Mouse (Mus musculus): Measurements from ENCODE around the gene Mybpc2. TPM values are rescaled to one million over a fixed set of nuclear protein-coding genes. Genes with fewer than 3 reads are reported as not detected.

The Mybpc2 gene
- polyA plus RNA-seq, 1 experiment from 2014 or later: 0.19 TPM

DNA sequence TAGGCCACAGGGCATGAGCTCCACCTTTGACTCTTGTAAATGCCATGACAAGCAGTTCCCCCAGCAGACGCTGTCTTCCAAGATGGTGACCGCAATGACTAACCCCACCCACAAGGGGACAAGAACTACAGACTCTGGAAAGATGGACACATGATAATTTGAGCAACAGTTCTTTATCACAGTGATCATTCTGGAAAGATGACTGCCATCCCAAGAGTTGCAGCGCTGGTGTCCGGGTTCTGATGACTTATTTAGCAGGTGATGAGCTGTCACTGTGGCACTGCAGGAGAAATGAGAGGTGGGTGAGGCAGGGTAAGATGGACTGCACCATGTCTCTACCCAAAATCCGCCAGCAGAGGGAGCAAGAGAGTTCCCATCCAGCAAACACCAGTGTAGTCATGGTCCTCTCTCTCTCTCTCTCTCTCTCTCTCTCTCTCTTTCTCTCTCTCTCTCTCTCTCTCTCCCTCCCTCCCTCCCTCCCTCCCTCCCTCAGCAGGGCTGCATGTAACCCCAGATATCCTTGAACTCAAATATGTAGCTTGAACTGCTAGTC lies 22.8 kb downstream of the Mybpc2 start:
- H3K27me3 ChIP-seq (replicated peaks): no peaks in the 10 kb centered on the region
- H3K9me3 ChIP-seq: no peaks in the 10 kb centered on the region
- H3K4me1 ChIP-seq: peaks cover 7% of the 10 kb centered on the region
- WGBS: 37% methylated on average over 5 of the region's 5 CpGs
- H3K27ac ChIP-seq: no peak overlapping the region
- H3K36me3 ChIP-seq (replicated peaks): no peaks in the 10 kb centered on the region
- H3K9ac ChIP-seq: no peak overlapping the region
- H3K4me3 ChIP-seq: no peak overlapping the region
- peak; percentile 48; the same call in 1 of the 2 replicates for ATAC-seq (replicated peaks)
- no peak overlapping the region for H3K4me2 ChIP-seq

- H3K4me2 ChIP-seq: no peak overlapping the region
- ATAC-seq (replicated peaks): no peak
- no peak overlapping the region for H3K4me3 ChIP-seq
- no peaks in the 10 kb centered on the region for H3K9me3 ChIP-seq
- H3K27ac ChIP-seq: no peak overlapping the region
- no peaks in the 10 kb centered on the region for H3K27me3 ChIP-seq (replicated peaks)
- no peaks in the 10 kb centered on the region for H3K36me3 ChIP-seq (replicated peaks)
- peaks cover 15% of the 10 kb centered on the region for H3K4me1 ChIP-seq
- H3K9ac ChIP-seq: no peak overlapping the region
- 53% methylated on average over 20 of the region's 20 CpGs for WGBS
Observed at GRCm38 (mm10) chr7:44500046-44500445, 24.4 kb downstream of the Mybpc2 start.

- Histone ChIP-seq H3K4me3 (no peak overlapping the region), H3K36me3 (replicated peaks) (no peaks in the 10 kb centered on the region; the same call in 1 of the 2 replicates), H3K9me3 (no peaks in the 10 kb centered on the region), H3K4me2 (no peak overlapping the region), H3K27ac (no peak overlapping the region), H3K27me3 (replicated peaks) (no peaks in the 10 kb centered on the region), H3K9ac (no peak overlapping the region), H3K4me1 (peaks cover 24% of the 10 kb centered on the region)
- 69% methylated on average over 1 of the region's 1 CpGs for WGBS
- no peak for ATAC-seq (replicated peaks)
Observed at GRCm38 (mm10) chr7:44498922-44499321, 25.5 kb downstream of the Mybpc2 start.

GRCm38 (mm10) chr7:44497361-44498055 lies 26.9 kb downstream of the Mybpc2 start:
- H3K4me2 ChIP-seq: peak overlapping the region; percentile 74
- peaks cover 27% of the 10 kb centered on the region for H3K4me1 ChIP-seq
- peaks cover 5% of the 10 kb centered on the region; the same call in 1 of the 2 replicates for H3K36me3 ChIP-seq (replicated peaks)
- H3K27me3 ChIP-seq (replicated peaks): no peaks in the 10 kb centered on the region
- no peak for ATAC-seq (replicated peaks)
- WGBS: 85% methylated on average over 10 of the region's 10 CpGs
- peak overlapping the region; percentile 87 for H3K4me3 ChIP-seq
- no peak overlapping the region for H3K27ac ChIP-seq
- peak overlapping the region; percentile 94 for H3K9ac ChIP-seq
- H3K9me3 ChIP-seq: no peaks in the 10 kb centered on the region

DNA sequence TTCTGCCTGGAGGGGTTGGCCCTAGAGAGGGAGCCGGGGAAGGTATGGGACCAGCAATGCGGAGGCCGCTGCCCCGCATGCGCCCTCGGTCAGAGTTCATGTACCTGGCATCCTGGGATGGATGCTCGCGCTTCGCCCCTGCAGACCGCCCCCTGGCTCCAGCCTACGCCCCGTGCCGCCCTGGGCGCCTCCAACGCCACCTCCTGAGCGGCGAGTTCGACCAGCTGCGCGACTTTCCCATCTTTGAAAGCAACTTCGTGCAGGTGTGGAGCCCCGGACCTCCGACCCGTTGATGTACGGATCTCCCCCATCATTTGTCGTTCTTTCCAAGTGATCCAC lies 27.7 kb downstream of the Mybpc2 start:
- H3K27ac ChIP-seq: peak overlapping the region; percentile 99
- H3K9ac ChIP-seq: peak overlapping the region; percentile 94
- H3K36me3 ChIP-seq (replicated peaks): peaks cover 12% of the 10 kb centered on the region
- WGBS: under 1% methylated on average over 26 of the region's 26 CpGs
- peak overlapping the region; percentile 87 for H3K4me3 ChIP-seq
- no peak for ATAC-seq (replicated peaks)
- H3K9me3 ChIP-seq: no peaks in the 10 kb centered on the region
- peaks cover 27% of the 10 kb centered on the region for H3K4me1 ChIP-seq
- peak overlapping the region; percentile 74 for H3K4me2 ChIP-seq
- no peaks in the 10 kb centered on the region for H3K27me3 ChIP-seq (replicated peaks)

DNA sequence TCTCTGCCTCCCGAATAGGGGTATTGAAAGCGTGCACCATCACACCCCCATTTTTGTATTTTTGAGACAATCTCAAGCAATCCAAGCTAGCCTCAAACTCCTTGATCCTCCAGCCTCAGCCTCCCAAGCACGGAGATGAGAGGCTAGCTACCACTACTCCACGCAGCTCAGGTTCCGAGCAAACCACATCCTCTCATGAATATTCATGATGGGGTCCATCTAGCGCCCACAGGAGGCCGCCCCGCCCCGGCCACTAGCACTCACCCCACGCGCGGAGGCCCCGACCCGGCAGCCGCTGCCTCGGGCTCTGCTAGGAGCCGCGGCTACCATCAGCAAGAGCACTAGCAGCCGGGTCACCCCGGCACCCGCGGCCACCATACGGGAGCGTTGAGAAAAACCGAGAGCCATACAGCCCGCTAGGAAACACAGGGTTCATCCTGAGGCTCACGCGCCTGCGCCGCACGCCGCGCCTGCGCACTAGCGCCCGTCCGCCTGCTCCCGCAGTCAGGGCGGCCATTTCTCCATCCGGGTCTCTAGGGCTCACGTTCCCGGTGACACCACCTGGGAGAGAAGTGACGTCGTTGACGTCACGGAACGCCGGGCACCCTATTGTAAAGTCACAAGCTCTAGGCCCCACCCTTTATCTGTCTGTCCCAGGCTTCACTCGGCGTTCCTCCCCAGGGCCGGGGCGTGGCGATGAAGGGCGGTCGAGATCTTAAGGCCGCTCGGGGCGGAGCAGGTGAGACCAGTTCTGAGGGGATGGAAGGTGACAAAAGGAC lies 28.3 kb downstream of the Mybpc2 start, which contains the start of the genes Emc10 and Fam71e1:
TSS of gene Emc10 (minus strand) at position 538 of the 779 bp plus-strand sequence.
TSS of gene Fam71e1 (plus strand) at position 590 of the 779 bp plus-strand sequence.
- H3K4me1 ChIP-seq: peaks cover 27% of the 10 kb centered on the region
- 1% methylated on average over 58 of the region's 58 CpGs for WGBS
- peak within 1 kb of the TSS; percentile 98 for H3K9ac ChIP-seq
- H3K27ac ChIP-seq: peak within 1 kb of the TSS; percentile 99
- peak within 1 kb of the TSS; percentile 74 for H3K4me2 ChIP-seq
- H3K9me3 ChIP-seq: no peaks in the 10 kb centered on the region
- peaks cover 15% of the 10 kb centered on the region for H3K36me3 ChIP-seq (replicated peaks)
- H3K27me3 ChIP-seq (replicated peaks): no peaks in the 10 kb centered on the region
- H3K4me3 ChIP-seq: peak within 1 kb of the TSS; percentile 87
- ATAC-seq (replicated peaks): peak; percentile 97

- Histone ChIP-seq H3K9me3 (no peaks in the 10 kb centered on the region), H3K27me3 (replicated peaks) (no peaks in the 10 kb centered on the region), H3K4me3 (peak overlapping the region; percentile 87), H3K27ac (no peak overlapping the region), H3K4me2 (peak overlapping the region; percentile 74), H3K36me3 (replicated peaks) (peaks cover 25% of the 10 kb centered on the region), H3K9ac (peak overlapping the region; percentile 98; the same call in 1 of the 2 replicates), H3K4me1 (peaks cover 27% of the 10 kb centered on the region)
- 86% methylated on average over 7 of the region's 7 CpGs for WGBS
- ATAC-seq (replicated peaks): no peak
Observed at GRCm38 (mm10) chr7:44495086-44495485, 29.4 kb downstream of the Mybpc2 start.

DNA sequence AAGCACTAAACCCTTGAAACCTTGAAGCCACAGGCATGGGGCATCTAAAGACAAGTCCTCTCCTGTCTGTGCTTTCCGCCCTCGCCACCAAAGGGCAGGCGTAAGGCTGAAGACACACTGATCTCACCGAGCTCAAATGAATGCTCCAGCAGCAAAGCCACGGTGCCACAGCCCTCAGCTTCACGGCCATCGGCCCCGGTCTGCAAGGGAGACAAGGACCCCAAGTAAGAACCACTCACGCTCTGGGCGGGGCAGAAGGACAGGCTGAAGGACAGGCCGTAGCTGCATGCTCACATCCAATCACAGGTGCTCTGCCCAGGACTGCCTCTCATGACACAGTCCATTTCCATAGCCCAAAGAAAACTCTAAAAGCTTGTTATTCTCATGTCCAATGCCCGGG lies 29.8 kb downstream of the Mybpc2 start:
- ATAC-seq (replicated peaks): no peak

GRCm38 (mm10) chr7:44492166-44492826 lies 32.2 kb downstream of the Mybpc2 start:
- Histone ChIP-seq H3K4me3 (no peak overlapping the region), H3K27me3 (replicated peaks) (no peaks in the 10 kb centered on the region), H3K4me2 (no peak overlapping the region), H3K9me3 (no peaks in the 10 kb centered on the region), H3K27ac (no peak overlapping the region), H3K36me3 (replicated peaks) (peaks cover 29% of the 10 kb centered on the region), H3K4me1 (peaks cover 23% of the 10 kb centered on the region), H3K9ac (no peak overlapping the region)
- 94% methylated on average over 21 of the region's 21 CpGs for WGBS
- no peak for ATAC-seq (replicated peaks)

More for the DNA sequence above, 29.8 kb downstream of the Mybpc2 start:
- H3K9ac ChIP-seq: no peak overlapping the region
- H3K4me2 ChIP-seq: peak overlapping the region; percentile 74; the same call in 1 of the 2 replicates
- H3K4me3 ChIP-seq: no peak overlapping the region
- peaks cover 27% of the 10 kb centered on the region for H3K4me1 ChIP-seq
- no peaks in the 10 kb centered on the region for H3K27me3 ChIP-seq (replicated peaks)
- H3K36me3 ChIP-seq (replicated peaks): peaks cover 29% of the 10 kb centered on the region
- no peaks in the 10 kb centered on the region for H3K9me3 ChIP-seq
- 93% methylated on average over 12 of the region's 12 CpGs for WGBS
- H3K27ac ChIP-seq: no peak overlapping the region

DNA sequence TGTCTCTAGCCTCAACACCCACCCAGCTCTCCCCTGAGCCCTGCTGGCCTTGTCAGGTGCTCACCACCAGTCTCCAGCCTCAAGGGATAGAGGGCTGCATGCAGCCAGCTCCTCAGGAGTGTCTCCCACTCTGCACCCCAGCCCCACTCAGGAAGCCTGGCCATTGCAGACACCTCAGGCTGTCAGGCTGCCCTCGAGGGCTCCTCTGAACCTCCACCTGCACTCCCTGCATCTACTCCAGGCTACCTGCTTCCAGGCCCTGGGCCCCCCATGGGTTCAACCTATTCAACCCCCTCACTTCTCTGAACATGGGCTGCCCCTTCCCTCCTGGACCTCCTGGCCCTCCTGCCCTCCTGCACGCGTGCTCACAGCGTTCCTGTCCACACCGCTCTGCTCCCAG lies 33.1 kb downstream of the Mybpc2 start:
- WGBS: 100% methylated on average over 5 of the region's 5 CpGs

GRCm38 (mm10) chr7:44490281-44490680 lies 34.2 kb downstream of the Mybpc2 start:
- no peaks in the 10 kb centered on the region for H3K9me3 ChIP-seq
- no peak overlapping the region for H3K9ac ChIP-seq
- no peak overlapping the region for H3K27ac ChIP-seq
- 85% methylated on average over 4 of the region's 4 CpGs for WGBS
- H3K4me1 ChIP-seq: peaks cover 14% of the 10 kb centered on the region
- peaks cover 29% of the 10 kb centered on the region for H3K36me3 ChIP-seq (replicated peaks)
- no peak for ATAC-seq (replicated peaks)
- H3K27me3 ChIP-seq (replicated peaks): no peaks in the 10 kb centered on the region
- no peak overlapping the region for H3K4me2 ChIP-seq
- no peak overlapping the region for H3K4me3 ChIP-seq

More for the DNA sequence above, 33.1 kb downstream of the Mybpc2 start:
- H3K27me3 ChIP-seq (replicated peaks): no peaks in the 10 kb centered on the region
- H3K4me1 ChIP-seq: peaks cover 20% of the 10 kb centered on the region
- H3K4me2 ChIP-seq: no peak overlapping the region
- H3K36me3 ChIP-seq (replicated peaks): peaks cover 29% of the 10 kb centered on the region
- H3K4me3 ChIP-seq: no peak overlapping the region
- no peak overlapping the region for H3K27ac ChIP-seq
- H3K9ac ChIP-seq: no peak overlapping the region
- ATAC-seq (replicated peaks): no peak
- no peaks in the 10 kb centered on the region for H3K9me3 ChIP-seq

- H3K27me3 ChIP-seq (replicated peaks): no peaks in the 10 kb centered on the region
- no peak overlapping the region for H3K4me2 ChIP-seq
- ATAC-seq (replicated peaks): no peak
- H3K4me3 ChIP-seq: no peak overlapping the region
- no peak overlapping the region for H3K9ac ChIP-seq
- H3K27ac ChIP-seq: no peak overlapping the region
- peaks cover 29% of the 10 kb centered on the region for H3K36me3 ChIP-seq (replicated peaks)
- H3K9me3 ChIP-seq: no peaks in the 10 kb centered on the region
- 89% methylated on average over 8 of the region's 8 CpGs for whole genome bisulfite sequencing
- H3K4me1 ChIP-seq: 0 out of 2 replicates have a peak, but pooled peaks cover 3% of the 10 kb centered on the region
Observed at GRCm38 (mm10) chr7:44488545-44488944, 35.9 kb downstream of the Mybpc2 start.
